Mouse (Mus musculus) limb, embryonic 11.5 days (tissue): ENCODE data around the gene Pgm2. TPM values are rescaled to one million over a fixed set of nuclear protein-coding genes. Genes with fewer than 3 reads are reported as not detected.

ENCODE experiments used
- ATAC-seq: fragments of 200-750 bp; cut with Nextera tagmentation; 2 replicates; pipeline ENCODE4 v1.8.0; 2017; ENCODE audit warnings: low read depth; ENCODE audit not compliant: insufficient number of reproducible peaks, low FRiP score, low TSS enrichment
- DNase-seq: peaks from one replicate; pipeline ENCODE4 v3.0.0-alpha.2; 2015; ENCODE audit warnings: low spot score
- H3K27ac ChIP-seq: fragments of 300-500 bp; sonication (generic); replicated peaks from 2 replicates; pipeline ENCODE4 v1.5.1; 2014; ENCODE audit warnings: low read depth, mild to moderate bottlenecking, low read length
- H3K27me3 ChIP-seq: fragments of 300-500 bp; sonication (generic); 2 replicates; pipeline ENCODE4 v1.6.1; 2014; ENCODE audit warnings: mild to moderate bottlenecking, low read length, mixed read lengths; ENCODE audit not compliant: control insufficient read depth, insufficient read depth
- H3K36me3 ChIP-seq: fragments of 300-500 bp; sonication (generic); 2 replicates; pipeline ENCODE4 v1.6.1; 2014; ENCODE audit warnings: mild to moderate bottlenecking, low read length, moderate library complexity, mixed read lengths; ENCODE audit not compliant: control insufficient read depth, insufficient read depth
- H3K4me1 ChIP-seq: fragments of 300-500 bp; sonication (generic); 2 replicates; pipeline ENCODE4 v1.6.1; 2014; ENCODE audit warnings: low read length, mixed read lengths; ENCODE audit not compliant: control insufficient read depth, insufficient read depth
- H3K4me2 ChIP-seq: fragments of 300-500 bp; sonication (generic); 2 replicates; pipeline ENCODE4 v1.6.1; 2014; ENCODE audit warnings: low read depth, mild to moderate bottlenecking, moderate library complexity; ENCODE audit not compliant: severe bottlenecking
- H3K4me3 ChIP-seq: fragments of 300-500 bp; sonication (generic); 2 replicates; pipeline ENCODE4 v1.5.1; 2014; ENCODE audit warnings: low read depth, low read length
- H3K9ac ChIP-seq: fragments of 300-500 bp; sonication (generic); 2 replicates; pipeline ENCODE4 v1.6.1; 2014; ENCODE audit warnings: mild to moderate bottlenecking, low read length
- H3K9me3 ChIP-seq: fragments of 300-500 bp; sonication (generic); 2 replicates; pipeline ENCODE4 v1.6.1; 2016; ENCODE audit warnings: low read length; ENCODE audit not compliant: control insufficient read depth
- WGBS: fragments of 180-500 bp; shearing (Covaris S2); extraction: QIAGEN DNeasy Blood & Tissue Kit; methylation state at CpG from one replicate; pipeline ENCODE4 v1.1.7; 2014; 5-methylcytosine and 5-hydroxymethylcytosine counted together
- polyA plus RNA-seq: library from polyadenylated mRNA; unstranded; fragments of >200 nt; fragmentation: Nextera tagmentation; extraction: Ambion mirVana; gene quantifications from 2 replicates; pipeline ENCODE4 v1.2.1, GENCODE M21; 2014

Gene Pgm2
- polyA plus RNA-seq, 1 experiment from 2014 or later: 27.2 TPM

DNA sequence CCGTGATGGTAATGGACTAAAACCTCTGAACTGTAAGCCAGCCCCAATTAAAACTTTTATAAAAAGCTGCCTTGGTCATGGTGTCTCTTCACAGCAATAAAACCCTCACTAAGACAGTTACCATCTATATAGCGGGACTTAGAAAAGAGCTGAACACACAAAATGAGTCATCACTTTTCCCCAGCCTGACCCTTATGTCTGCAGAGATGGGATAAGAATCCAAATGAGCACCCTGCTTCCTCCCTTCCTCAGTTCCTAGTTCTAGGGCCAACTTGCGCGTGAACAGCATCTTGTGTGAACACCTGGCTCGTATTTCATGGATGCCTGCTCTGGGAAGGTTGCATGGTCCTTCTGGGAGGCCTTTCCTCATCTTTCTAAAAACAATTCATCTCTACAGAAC lies 39.7 kb upstream of the Pgm2 start:
- Histone ChIP-seq H3K9ac (no peak overlapping the region), H3K4me1 (no peaks in the 10 kb centered on the region), H3K4me2 (no peak overlapping the region), H3K36me3 (no peaks in the 10 kb centered on the region), H3K9me3 (no peaks in the 10 kb centered on the region), H3K4me3 (no peak overlapping the region), H3K27me3 (no peaks in the 10 kb centered on the region), H3K27ac (no peak overlapping the region)
- WGBS: 91% methylated on average over 5 of the region's 5 CpGs
- ATAC-seq (no peak), DNase-seq (no peak)

- Histone ChIP-seq H3K36me3 (no peaks in the 10 kb centered on the region), H3K9ac (no peak overlapping the region), H3K4me2 (no peak overlapping the region), H3K27me3 (no peaks in the 10 kb centered on the region), H3K27ac (no peak overlapping the region), H3K4me3 (no peak overlapping the region), H3K9me3 (no peaks in the 10 kb centered on the region; the same call in 1 of the 2 replicates), H3K4me1 (no peaks in the 10 kb centered on the region)
- WGBS: 87% methylated on average over 6 of the region's 6 CpGs
- no peak for DNase-seq
- no peak for ATAC-seq
These were observed 36.5 kb upstream of the Pgm2 start for GRCm38 (mm10) chr5:64056210-64056609.

DNA sequence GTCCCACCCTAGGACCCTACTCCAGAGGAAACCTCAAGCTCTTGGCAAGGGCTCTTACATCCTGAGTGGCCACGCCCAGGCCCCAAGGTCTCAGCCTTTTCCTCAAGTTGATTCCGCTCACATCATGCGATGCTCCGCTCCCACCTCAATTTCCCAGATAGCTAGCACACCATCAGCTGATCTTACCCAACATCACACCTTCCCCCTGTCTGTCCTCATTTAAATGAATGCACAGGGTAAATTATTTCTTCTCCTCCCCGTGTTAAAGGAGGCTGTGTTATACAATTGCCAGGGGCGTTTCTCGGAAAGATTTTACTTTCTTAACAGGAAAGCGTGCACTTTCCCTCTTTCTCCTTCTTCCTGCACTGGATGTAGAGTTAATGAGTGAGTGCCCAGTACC lies 31.9 kb upstream of the Pgm2 start:
- DNase-seq (no peak), ATAC-seq (no peak)
- no peaks in the 10 kb centered on the region; the same call in 1 of the 2 replicates for H3K9me3 ChIP-seq
- no peaks in the 10 kb centered on the region for H3K36me3 ChIP-seq
- no peak overlapping the region for H3K4me3 ChIP-seq
- H3K27ac ChIP-seq: no peak overlapping the region
- no peaks in the 10 kb centered on the region for H3K27me3 ChIP-seq
- H3K9ac ChIP-seq: no peak overlapping the region
- no peaks in the 10 kb centered on the region for H3K4me1 ChIP-seq
- no peak overlapping the region for H3K4me2 ChIP-seq
- 92% methylated on average over 8 of the region's 8 CpGs for WGBS

DNA sequence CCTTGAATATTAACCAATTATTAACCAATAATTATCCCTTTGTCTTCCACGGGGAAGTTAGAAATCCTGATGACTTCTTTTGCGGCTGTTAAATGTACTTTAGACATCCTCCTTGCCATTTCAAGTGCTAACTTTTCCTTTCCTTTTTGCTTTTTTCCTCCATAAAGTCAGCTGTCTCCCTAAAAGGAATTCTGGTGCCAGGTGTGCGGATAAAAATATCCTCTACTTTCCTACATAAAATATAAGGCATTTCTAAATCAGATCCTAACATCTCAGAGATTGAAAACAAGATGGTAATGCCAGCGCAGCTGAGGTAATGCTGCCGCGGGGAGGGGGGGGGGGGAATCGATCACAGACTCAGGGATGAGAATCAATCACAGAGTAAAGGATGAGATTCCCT lies 31.1 kb upstream of the Pgm2 start:
- 78% methylated on average over 7 of the region's 7 CpGs for WGBS
- no peak overlapping the region for H3K4me3 ChIP-seq
- DNase-seq: no peak
- no peak overlapping the region for H3K27ac ChIP-seq
- no peaks in the 10 kb centered on the region for H3K27me3 ChIP-seq
- no peak for ATAC-seq
- no peak overlapping the region for H3K4me2 ChIP-seq
- no peaks in the 10 kb centered on the region for H3K36me3 ChIP-seq
- no peak overlapping the region for H3K9ac ChIP-seq
- H3K9me3 ChIP-seq: no peaks in the 10 kb centered on the region; the same call in 1 of the 2 replicates
- H3K4me1 ChIP-seq: no peaks in the 10 kb centered on the region

DNA sequence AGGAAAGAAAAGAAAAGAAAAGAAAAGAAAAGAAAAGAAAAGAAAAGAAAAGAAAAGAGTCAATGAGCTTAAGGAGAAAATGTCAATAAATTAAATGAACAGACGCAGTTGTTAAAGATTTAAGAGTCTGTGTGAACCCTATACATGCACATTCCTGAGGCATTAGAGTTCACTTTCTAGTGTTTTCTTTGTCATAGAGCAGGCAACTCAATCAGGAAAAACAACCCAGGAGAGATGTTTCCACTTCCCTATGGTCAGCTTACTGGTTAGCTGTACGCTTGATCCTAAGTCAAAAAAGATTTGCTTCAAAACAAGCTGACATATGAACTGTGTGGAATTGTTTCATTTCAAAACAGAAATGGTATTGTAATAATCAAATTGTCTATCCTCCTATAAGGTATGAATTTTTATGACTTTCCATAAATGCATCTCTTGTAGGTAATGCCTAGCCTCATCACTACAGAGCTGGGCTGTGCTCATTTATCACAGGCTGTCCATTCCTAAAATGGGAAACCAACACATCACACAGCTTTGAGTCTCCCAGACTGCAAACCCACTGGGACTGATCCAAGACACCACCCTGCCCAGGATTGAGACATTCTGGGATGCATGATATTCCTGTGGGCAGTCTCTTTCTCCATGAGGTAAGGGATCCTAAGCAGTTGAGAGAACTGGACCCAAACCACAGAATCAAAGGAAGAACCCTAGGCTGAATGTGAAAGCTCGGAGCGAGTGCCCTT lies 29.7 kb upstream of the Pgm2 start:
- no peak overlapping the region for H3K4me3 ChIP-seq
- no peak for ATAC-seq
- DNase-seq: no peak
- H3K4me1 ChIP-seq: no peaks in the 10 kb centered on the region
- WGBS: 87% methylated on average over 4 of the region's 4 CpGs
- no peaks in the 10 kb centered on the region; the same call in 1 of the 2 replicates for H3K9me3 ChIP-seq
- H3K4me2 ChIP-seq: no peak overlapping the region
- H3K27ac ChIP-seq: no peak overlapping the region
- no peaks in the 10 kb centered on the region for H3K27me3 ChIP-seq
- no peaks in the 10 kb centered on the region for H3K36me3 ChIP-seq
- no peak overlapping the region for H3K9ac ChIP-seq

GRCm38 (mm10) chr5:64063622-64064355 lies 29.0 kb upstream of the Pgm2 start:
- ATAC-seq: no peak
- Histone ChIP-seq H3K27ac (no peak overlapping the region), H3K27me3 (no peaks in the 10 kb centered on the region), H3K9ac (no peak overlapping the region), H3K36me3 (no peaks in the 10 kb centered on the region), H3K4me1 (no peaks in the 10 kb centered on the region), H3K9me3 (no peaks in the 10 kb centered on the region; the same call in 1 of the 2 replicates), H3K4me2 (no peak overlapping the region), H3K4me3 (no peak overlapping the region)
- WGBS: 85% methylated on average over 11 of the region's 11 CpGs
- DNase-seq: no peak

DNA sequence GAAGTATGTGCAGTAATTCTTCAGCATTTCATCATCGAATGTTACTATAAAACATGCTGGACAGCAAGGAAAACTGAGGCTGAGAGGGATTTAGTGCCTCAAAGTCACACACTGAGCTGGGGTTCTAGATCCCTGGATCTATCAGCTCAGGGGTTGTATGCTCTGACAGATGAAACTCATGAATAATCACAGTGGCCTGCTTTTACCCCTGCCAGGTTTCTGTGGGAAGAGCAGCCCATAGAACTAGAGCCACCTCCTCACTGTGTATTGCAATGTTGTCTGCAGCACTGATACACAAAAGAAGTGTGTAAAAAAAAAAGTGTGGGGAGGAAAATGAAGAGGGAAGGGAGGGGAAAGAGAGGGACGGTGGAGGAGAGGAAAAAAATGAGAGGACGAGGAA lies 28.3 kb upstream of the Pgm2 start:
- no peak overlapping the region for H3K9ac ChIP-seq
- DNase-seq (no peak), ATAC-seq (no peak)
- WGBS: 79% methylated on average over 3 of the region's 3 CpGs
- no peak overlapping the region for H3K27ac ChIP-seq
- H3K27me3 ChIP-seq: no peaks in the 10 kb centered on the region
- H3K9me3 ChIP-seq: no peaks in the 10 kb centered on the region; the same call in 1 of the 2 replicates
- no peaks in the 10 kb centered on the region for H3K4me1 ChIP-seq
- no peak overlapping the region for H3K4me2 ChIP-seq
- H3K4me3 ChIP-seq: no peak overlapping the region
- no peaks in the 10 kb centered on the region for H3K36me3 ChIP-seq

- 72% methylated on average over 6 of the region's 6 CpGs for WGBS
- no peaks in the 10 kb centered on the region for H3K36me3 ChIP-seq
- H3K9ac ChIP-seq: no peak overlapping the region
- no peak overlapping the region for H3K27ac ChIP-seq
- DNase-seq: no peak
- H3K27me3 ChIP-seq: no peaks in the 10 kb centered on the region
- 0 out of 2 replicates have a peak, but pooled peaks cover 2% of the 10 kb centered on the region for H3K4me1 ChIP-seq
- no peak overlapping the region for H3K4me3 ChIP-seq
- no peaks in the 10 kb centered on the region; the same call in 1 of the 2 replicates for H3K9me3 ChIP-seq
- H3K4me2 ChIP-seq: no peak overlapping the region
- ATAC-seq: no peak
These were observed 27.2 kb upstream of the Pgm2 start for GRCm38 (mm10) chr5:64065497-64066046.
